Mouse (Mus musculus): ENCODE data around the gene Mmaa. TPM values are rescaled to one million over a fixed set of nuclear protein-coding genes. Genes with fewer than 3 reads are reported as not detected.

Mmaa gene
- polyA plus RNA-seq, 1 experiment from 2014 or later, result 6.9 TPM

- DNase-seq (ENCODE audit: low spot score), result no peak
Measured at GRCm38 (mm10) chr8:79289592-79289991, 5.1 kb downstream of the Mmaa start.

GRCm38 (mm10) chr8:79288681-79289080 lies 6.1 kb downstream of the Mmaa start:
- DNase-seq (ENCODE audit: low spot score), result no peak

GRCm38 (mm10) chr8:79288250-79288649 lies 6.5 kb downstream of the Mmaa start:
- no peak for DNase-seq (ENCODE audit: low spot score)

GRCm38 (mm10) chr8:79286424-79286823 lies 8.3 kb downstream of the Mmaa start:
- no peak for DNase-seq (ENCODE audit: low spot score)

- DNase-seq (ENCODE audit: low spot score), result no peak
Measured at GRCm38 (mm10) chr8:79284626-79285025, 10.1 kb downstream of the Mmaa start.

- DNase-seq (ENCODE audit: low spot score), result no peak
Measured at GRCm38 (mm10) chr8:79281376-79281890, 13.3 kb downstream of the Mmaa start.

- DNase-seq (ENCODE audit: low spot score), result no peak
Measured at GRCm38 (mm10) chr8:79277264-79277870, 17.4 kb downstream of the Mmaa start.

- no peak for DNase-seq (ENCODE audit: low spot score)
Measured at GRCm38 (mm10) chr8:79274940-79275339, 19.8 kb downstream of the Mmaa start.

GRCm38 (mm10) chr8:79273776-79274175 lies 21.0 kb downstream of the Mmaa start:
- no peak for DNase-seq (ENCODE audit: low spot score)

GRCm38 (mm10) chr8:79272676-79273075 lies 22.1 kb downstream of the Mmaa start:
- DNase-seq (ENCODE audit: low spot score), result no peak

GRCm38 (mm10) chr8:79268921-79269320 lies 25.8 kb downstream of the Mmaa start:
- no peak for DNase-seq (ENCODE audit: low spot score)

GRCm38 (mm10) chr8:79261920-79262319 lies 32.8 kb downstream of the Mmaa start:
- no peak for DNase-seq (ENCODE audit: low spot score)

GRCm38 (mm10) chr8:79256076-79256705 lies 38.5 kb downstream of the Mmaa start:
- DNase-seq (ENCODE audit: low spot score), result no peak

GRCm38 (mm10) chr8:79253742-79254141 lies 41.0 kb downstream of the Mmaa start:
- no peak for DNase-seq (ENCODE audit: low spot score)

GRCm38 (mm10) chr8:79248470-79248869 lies 46.3 kb downstream of the Mmaa start, which contains the start of gene 1700011L22Rik:
TSS of gene 1700011L22Rik (minus strand) at chr8:79248570.
- DNase-seq (ENCODE audit: low spot score), result no peak

- no peak for DNase-seq (ENCODE audit: low spot score)
Measured at GRCm38 (mm10) chr8:79243422-79243821, 51.3 kb downstream of the Mmaa start.

GRCm38 (mm10) chr8:79239996-79240395 lies 54.7 kb downstream of the Mmaa start:
- no peak for DNase-seq (ENCODE audit: low spot score)

- peak; percentile 5 for DNase-seq (ENCODE audit: low spot score)
Measured at GRCm38 (mm10) chr8:79239320-79239719, 55.4 kb downstream of the Mmaa start.

- no peak for DNase-seq (ENCODE audit: low spot score)
Measured at GRCm38 (mm10) chr8:79229266-79229888, 65.4 kb downstream of the Mmaa start.

- DNase-seq (ENCODE audit: low spot score), result no peak
Measured at GRCm38 (mm10) chr8:79227916-79228315, 66.8 kb downstream of the Mmaa start.

GRCm38 (mm10) chr8:79227194-79227593 lies 67.5 kb downstream of the Mmaa start:
- DNase-seq (ENCODE audit: low spot score), result no peak

- no peak for DNase-seq (ENCODE audit: low spot score)
Measured at GRCm38 (mm10) chr8:79226046-79226445, 68.7 kb downstream of the Mmaa start.

All from thymus, postnatal 0 days (tissue).